Mouse (Mus musculus): ENCODE measurements at regions not wholly inside any gene's neighbourhood (a gene's known extent, or its start where the extent isn't known, plus 50 kb on each side); places are given as distances from the start of the nearest gene placed in this dataset.

DNA sequence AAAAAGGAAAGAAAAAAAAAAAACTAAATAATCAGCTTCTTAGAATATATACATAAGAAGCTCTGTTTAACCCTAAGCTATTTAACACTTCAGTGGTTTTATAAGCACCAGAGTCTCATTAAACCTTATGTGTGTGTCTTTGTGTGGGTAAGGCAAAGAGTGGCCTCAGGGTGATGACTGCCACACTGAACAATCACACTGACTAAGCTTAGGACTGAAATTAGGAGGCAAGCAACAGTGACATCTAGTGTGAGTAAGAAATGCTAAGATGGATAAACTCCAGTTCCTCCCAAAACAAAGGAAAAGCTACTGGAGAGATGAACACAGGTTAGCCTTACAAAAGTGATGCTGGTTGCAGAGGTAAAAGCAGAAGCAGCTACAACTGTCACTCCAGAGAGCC is 392.6 kb upstream of the Ascc3 start:
- no peak overlapping the region for H3K27ac ChIP-seq (ENCODE audit: control insufficient read depth, low read depth, low read length)
- H3K27me3 ChIP-seq (ENCODE audit: control insufficient read depth in 1 of 2, insufficient read depth in 2 of 2, low read length in 2 of 2) = no peaks in the 10 kb centered on the region
- no peaks in the 10 kb centered on the region; a peak in 1 of 4 replicates for H3K4me1 ChIP-seq (ENCODE audit: control insufficient read depth in 1 of 2, insufficient read depth in 2 of 2, low read length in 2 of 2)
- H3K4me3 ChIP-seq (ENCODE audit: control insufficient read depth in 1 of 2, insufficient read depth in 1 of 2, low read depth in 2 of 2, low read length in 2 of 2) = no peak overlapping the region
- no peak for DNase-seq (ENCODE audit: low read depth, low spot score)
- TF ChIP-seq ZMIZ1 (IDR thresholded peaks at IDR 0.05; ENCODE audit: low read depth, low read length) = no peak
- TF ChIP-seq CTCF (IDR thresholded peaks at IDR 0.05 in 2 of 3, conservative IDR thresholded peaks at IDR 0.05 in 1 of 3; ENCODE audit: control insufficient read depth in 1 of 3, insufficient read depth in 1 of 3, low read depth in 2 of 3, low read length in 3 of 3, poor library complexity in 1 of 3, severe bottlenecking in 1 of 3) = peak in 1 of 3 experiments; percentile 6; a peak in 1 of 6 replicates
- peak; percentile 3 for TF ChIP-seq RAD21 (IDR thresholded peaks at IDR 0.05; ENCODE audit: low read depth, low read length)
- TF ChIP-seq ZC3H11A (IDR thresholded peaks at IDR 0.05; ENCODE audit: low read depth, low read length) = peak; percentile 39; the same call in 1 of the 2 replicates
- H3K79me2 ChIP-seq (ENCODE audit: control insufficient read depth, insufficient read depth, low read length, poor library complexity) = no peaks in the 10 kb centered on the region
- no peaks in the 10 kb centered on the region for H3K9me3 ChIP-seq (replicated peaks; ENCODE audit: insufficient read depth, low read length)
- no peak overlapping the region for H3K9ac ChIP-seq (ENCODE audit: control insufficient read depth, low read depth, low read length, poor library complexity, severe bottlenecking)
- H3K36me3 ChIP-seq (ENCODE audit: control insufficient read depth in 1 of 2, insufficient read depth in 2 of 2, low read length in 2 of 2) = no peaks in the 10 kb centered on the region

DNA sequence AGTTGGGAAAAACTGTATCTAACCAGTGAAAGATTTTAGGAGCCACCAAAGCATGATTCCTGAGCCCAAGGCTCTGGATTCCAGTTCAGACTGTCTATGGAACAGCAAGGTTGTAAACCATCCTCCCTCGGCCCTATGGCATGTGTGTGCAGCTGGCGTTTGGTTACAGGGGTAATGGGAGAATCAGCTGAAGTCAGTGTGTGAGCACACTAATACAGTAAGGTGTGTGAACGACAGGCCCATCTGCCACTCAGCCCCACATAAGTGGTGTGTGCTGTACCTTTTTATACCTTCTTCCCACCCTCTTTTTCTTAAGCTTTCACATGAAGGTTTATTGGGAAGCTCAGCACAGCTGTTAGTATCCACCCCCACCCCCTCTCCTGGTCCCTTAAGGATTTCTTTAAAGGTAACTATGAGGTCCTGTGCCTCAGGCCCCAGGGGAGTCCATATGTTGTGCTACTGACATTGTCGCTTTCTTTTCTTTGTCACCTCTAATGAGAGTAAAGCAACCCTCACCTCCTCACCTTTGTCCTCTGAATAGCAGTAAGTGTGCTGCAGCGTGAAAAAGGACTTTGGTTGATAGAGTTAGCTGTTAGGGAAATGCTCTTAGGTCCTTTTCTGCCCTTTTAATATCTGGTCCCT is 394.5 kb upstream of the Ascc3 start:
- TF ChIP-seq CTCF (IDR thresholded peaks at IDR 0.05 in 2 of 3, conservative IDR thresholded peaks at IDR 0.05 in 1 of 3; ENCODE audit: control insufficient read depth in 1 of 3, insufficient read depth in 1 of 3, low read depth in 2 of 3, low read length in 3 of 3, poor library complexity in 1 of 3, severe bottlenecking in 1 of 3) (no peak), UBTF (IDR thresholded peaks at IDR 0.05; ENCODE audit: borderline replicate concordance, insufficient read depth, low read depth, low read length) (no peak), EP300 (IDR thresholded peaks at IDR 0.05; ENCODE audit: low read depth in 1 of 2, low read length in 2 of 2) (no peak), NELFE (IDR thresholded peaks at IDR 0.05; ENCODE audit: low read depth, low read length) (no peak), POLR2A (IDR thresholded peaks at IDR 0.05; ENCODE audit: control insufficient read depth in 1 of 2, insufficient read depth in 1 of 2, low read depth in 1 of 2, low read length in 2 of 2, poor library complexity in 1 of 2) (no peak), POLR2AphosphoS5 (IDR thresholded peaks at IDR 0.05; ENCODE audit: borderline replicate concordance, low read depth, low read length) (no peak), TBP (IDR thresholded peaks at IDR 0.05; ENCODE audit: low read depth, low read length) (no peak), NRF1 (IDR thresholded peaks at IDR 0.05; ENCODE audit: insufficient read depth, low read depth, low read length, poor library complexity, severe bottlenecking) (no peak), KAT2A (conservative IDR thresholded peaks at IDR 0.05; ENCODE audit: low read depth, low read length) (no peak), SMC3 (IDR thresholded peaks at IDR 0.05; ENCODE audit: low read depth, low read length) (no peak)
- H3K4me3 ChIP-seq (ENCODE audit: control insufficient read depth in 1 of 2, insufficient read depth in 1 of 2, low read depth in 2 of 2, low read length in 2 of 2) = no peak overlapping the region
- no peak overlapping the region for H3K9ac ChIP-seq (ENCODE audit: control insufficient read depth, low read depth, low read length, poor library complexity, severe bottlenecking)
- no peaks in the 10 kb centered on the region for H3K36me3 ChIP-seq (ENCODE audit: control insufficient read depth in 1 of 2, insufficient read depth in 2 of 2, low read length in 2 of 2)
- DNase-seq (ENCODE audit: low read depth, low spot score) = no peak
- H3K27me3 ChIP-seq (ENCODE audit: control insufficient read depth in 1 of 2, insufficient read depth in 2 of 2, low read length in 2 of 2) = no peaks in the 10 kb centered on the region
- H3K79me2 ChIP-seq (ENCODE audit: control insufficient read depth, insufficient read depth, low read length, poor library complexity) = no peaks in the 10 kb centered on the region
- no peak overlapping the region for H3K27ac ChIP-seq (ENCODE audit: control insufficient read depth, low read depth, low read length)
- H3K4me1 ChIP-seq (ENCODE audit: control insufficient read depth in 1 of 2, insufficient read depth in 2 of 2, low read length in 2 of 2) = no peaks in the 10 kb centered on the region; a peak in 1 of 4 replicates
- H3K9me3 ChIP-seq (replicated peaks; ENCODE audit: insufficient read depth, low read length) = no peaks in the 10 kb centered on the region

DNA sequence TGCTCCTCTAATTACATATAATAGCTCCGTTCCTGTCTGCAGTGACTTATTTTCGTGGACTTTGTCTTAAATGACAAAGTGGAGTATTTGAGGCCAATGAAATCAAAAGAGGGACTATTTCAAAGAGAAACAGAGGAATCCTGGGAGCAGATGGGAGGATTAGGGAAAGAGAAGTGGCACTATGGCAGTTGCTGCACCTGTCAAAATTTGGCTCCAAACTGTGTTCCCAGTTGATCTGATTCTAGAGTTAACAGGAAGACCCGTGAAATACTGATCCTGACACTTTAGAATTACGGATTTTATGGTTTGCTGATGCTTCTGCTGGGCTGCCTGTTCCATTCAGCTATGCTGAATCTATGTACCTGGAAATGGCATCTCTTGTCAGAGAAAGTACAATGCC is 401.7 kb upstream of the Grik2 start:
- H3K9ac ChIP-seq (ENCODE audit: control insufficient read depth, low read depth, low read length, poor library complexity, severe bottlenecking) = no peak overlapping the region
- H3K9me3 ChIP-seq (replicated peaks; ENCODE audit: insufficient read depth, low read length) = no peaks in the 10 kb centered on the region
- no peaks in the 10 kb centered on the region for H3K36me3 ChIP-seq (ENCODE audit: control insufficient read depth in 1 of 2, insufficient read depth in 2 of 2, low read length in 2 of 2)
- DNase-seq (ENCODE audit: low read depth, low spot score) = no peak
- no peak overlapping the region for H3K4me3 ChIP-seq (ENCODE audit: control insufficient read depth in 1 of 2, insufficient read depth in 1 of 2, low read depth in 2 of 2, low read length in 2 of 2)
- TF ChIP-seq GABPA (IDR thresholded peaks at IDR 0.05; ENCODE audit: low read depth, low read length) = no peak
- TF ChIP-seq POLR2AphosphoS2 (IDR thresholded peaks at IDR 0.05; ENCODE audit: low read length) = no peak
- TF ChIP-seq ZKSCAN1 (IDR thresholded peaks at IDR 0.05; ENCODE audit: low read depth, low read length) = no peak
- TF ChIP-seq ELF1 (IDR thresholded peaks at IDR 0.05; ENCODE audit: low read depth, low read length) = no peak
- TF ChIP-seq POLR2AphosphoS5 (IDR thresholded peaks at IDR 0.05; ENCODE audit: borderline replicate concordance, low read depth, low read length) = no peak
- TF ChIP-seq USF1 (IDR thresholded peaks at IDR 0.05; ENCODE audit: low read depth, low read length) = no peak
- TF ChIP-seq SMC3 (IDR thresholded peaks at IDR 0.05; ENCODE audit: low read depth, low read length) = no peak
- TF ChIP-seq MAX (IDR thresholded peaks at IDR 0.05; ENCODE audit: low read length) = no peak
- no peak for TF ChIP-seq MYB (IDR thresholded peaks at IDR 0.05; ENCODE audit: low read depth, low read length)
- no peaks in the 10 kb centered on the region for H3K27me3 ChIP-seq (ENCODE audit: control insufficient read depth in 1 of 2, insufficient read depth in 2 of 2, low read length in 2 of 2)
- H3K4me1 ChIP-seq (ENCODE audit: control insufficient read depth in 1 of 2, insufficient read depth in 2 of 2, low read length in 2 of 2) = no peaks in the 10 kb centered on the region
- no peak overlapping the region for H3K27ac ChIP-seq (ENCODE audit: control insufficient read depth, low read depth, low read length)
- no peaks in the 10 kb centered on the region for H3K79me2 ChIP-seq (ENCODE audit: control insufficient read depth, insufficient read depth, low read length, poor library complexity)

All from MEL (cell line).